Mouse (Mus musculus): ENCODE results near the gene Tec.

DNA sequence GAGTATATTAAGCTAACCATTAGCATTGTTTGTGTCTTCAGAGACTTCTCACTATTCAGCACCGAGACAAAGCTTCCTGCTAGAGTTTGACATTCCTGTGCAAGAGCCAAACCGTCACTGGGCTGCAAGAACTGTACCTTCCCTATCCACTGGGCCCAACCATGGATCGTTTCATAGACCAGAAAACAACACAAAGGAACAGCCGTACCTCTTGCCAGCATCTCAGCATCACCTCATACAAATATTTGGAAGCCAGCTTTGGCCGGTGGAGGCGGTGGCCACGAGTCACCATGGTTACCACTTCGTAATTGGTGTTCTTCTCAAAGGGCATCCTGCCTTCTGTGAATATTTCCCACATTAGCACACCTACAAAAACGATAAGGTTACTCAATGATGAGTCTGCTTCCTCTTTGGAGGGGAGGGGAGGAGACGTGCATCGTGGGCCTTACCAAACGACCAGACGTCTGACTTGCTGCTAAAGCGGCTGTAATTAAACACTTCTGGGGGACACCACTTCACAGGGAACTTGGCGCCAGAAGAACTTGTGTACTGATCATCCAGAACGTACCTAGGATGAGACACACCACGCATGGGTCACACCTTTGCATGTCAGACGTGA is 111.0 kb downstream of the Tec start:
- TF ChIP-seq CTCF (IDR thresholded peaks at IDR 0.05; ENCODE audit: insufficient read depth, low read depth, low read length) = no peak
- no peak for TF ChIP-seq POLR2A (IDR thresholded peaks at IDR 0.05; ENCODE audit: insufficient read depth, low read depth, low read length)

Data from olfactory bulb, adult 2 months (tissue).